Mouse (Mus musculus) kidney, postnatal 4 days (tissue): ENCODE results near the gene Pcna.
A peak's percentile ranks its signal among the peaks of the same experiment; 100 is the strongest.
"Not testable (repeated sequence)": the region's sequence is repeated elsewhere in the genome, so short reads cannot be mapped to it uniquely, and the experiment has no call there.

Experiments used
- DNase-seq, 2 experiments: peaks; one replicate each; pipeline ENCODE4 v3.0.0; 2021; ENCODE audit warnings: mixed read lengths in 2 of 2

Pcna gene

DNA sequence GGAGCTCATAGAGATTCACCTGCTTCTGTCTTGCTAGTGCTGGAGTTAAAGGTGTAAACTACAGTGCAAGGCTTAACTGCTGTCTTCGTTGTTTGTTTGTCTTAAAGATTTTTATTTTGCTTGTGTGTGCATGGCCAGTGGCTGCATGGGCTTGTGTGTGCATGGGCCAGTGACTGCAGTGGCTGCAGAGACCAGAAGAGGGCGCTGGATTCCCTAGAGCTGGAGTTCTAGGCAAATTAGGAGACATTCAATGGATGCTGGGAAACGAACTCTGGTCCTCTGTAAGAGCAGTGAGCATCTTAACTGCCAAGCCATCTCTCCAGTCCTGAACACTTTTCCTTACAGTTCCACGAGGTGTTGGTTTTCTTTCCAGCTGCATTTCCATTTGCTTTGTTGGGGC, 22.4 kb upstream of the Pcna start:
- no peak for DNase-seq

DNA sequence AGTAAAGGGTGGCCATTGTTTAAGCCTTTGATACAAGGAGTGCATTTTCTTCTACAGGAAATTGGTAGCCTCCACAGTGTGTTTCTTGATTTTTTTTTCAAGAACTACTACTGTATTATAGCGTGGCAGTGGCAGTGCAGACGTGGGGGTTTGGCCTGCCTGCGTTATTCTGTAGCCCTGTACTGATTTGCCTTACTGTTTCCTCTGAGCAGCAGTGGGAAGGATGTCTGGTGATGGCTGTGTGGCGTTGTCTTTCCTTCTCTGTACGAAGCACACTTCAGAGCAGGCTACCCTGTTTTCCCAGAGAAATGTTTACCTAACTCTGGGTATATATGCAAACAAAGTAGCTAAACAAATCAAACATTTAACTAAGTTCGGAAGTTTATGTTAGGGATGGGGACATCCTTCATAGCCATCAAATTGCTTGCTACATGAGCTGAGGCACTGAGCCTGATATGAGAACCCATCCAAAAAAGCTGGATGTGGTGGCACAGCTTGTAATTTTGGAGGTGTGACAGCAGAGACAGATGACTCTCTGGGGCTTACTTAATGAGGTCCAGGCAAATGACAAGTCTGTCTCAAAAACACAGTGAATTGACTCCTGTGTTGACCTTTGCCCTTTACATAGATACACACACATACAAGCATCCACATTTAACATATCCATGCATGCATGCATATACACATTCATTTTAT, 19.7 kb upstream of the Pcna start:
- DNase-seq: no peak

DNA sequence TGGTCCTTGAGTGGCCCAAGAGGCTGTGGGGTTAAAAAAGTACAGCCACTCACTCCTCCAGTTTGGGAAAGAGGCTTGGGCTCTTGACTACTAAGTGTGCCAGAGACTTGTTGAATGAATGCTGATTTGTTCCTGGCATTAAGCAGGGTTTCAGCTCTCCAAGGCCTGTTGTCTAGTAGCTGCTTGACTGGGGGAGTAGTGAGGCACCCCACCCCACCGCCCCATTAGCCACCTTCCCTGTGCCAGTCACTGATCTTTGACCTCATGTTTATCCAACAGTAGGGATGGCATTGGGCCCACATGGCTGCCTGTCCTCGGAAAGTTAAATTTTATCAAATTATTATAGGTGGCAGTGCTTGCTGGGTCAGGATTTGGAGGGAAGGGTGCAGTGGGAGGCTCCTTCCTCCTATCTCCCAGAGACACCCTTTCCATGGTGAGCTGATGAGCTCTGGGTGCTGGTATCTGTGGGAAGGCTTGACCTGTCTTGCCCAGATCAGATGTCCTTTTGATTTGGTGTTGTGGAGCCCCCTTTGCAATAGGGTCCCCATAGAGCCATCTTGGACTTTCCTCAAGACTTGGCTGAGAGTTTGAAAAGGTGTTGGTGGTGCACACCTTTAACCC, 17.3 kb upstream of the Pcna start:
- no peak for DNase-seq

DNA sequence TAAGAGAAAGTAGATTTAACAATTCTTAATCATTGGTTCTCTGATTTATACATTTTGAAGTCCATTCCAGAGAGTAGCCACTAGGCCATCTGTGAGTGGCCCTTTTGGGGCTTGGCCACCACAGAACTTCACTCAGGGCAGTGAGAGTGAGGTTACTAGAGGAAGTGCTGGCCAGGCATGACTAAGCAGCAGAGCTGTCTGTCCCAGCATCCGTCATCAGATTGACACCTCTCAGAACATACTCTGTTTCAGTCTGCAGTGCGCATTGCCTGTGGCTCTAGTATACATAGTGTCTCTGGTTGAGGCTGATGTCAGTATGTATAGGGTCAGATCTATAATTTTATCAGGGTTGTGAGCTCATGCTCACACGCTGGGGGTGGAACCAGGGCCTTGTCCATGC, 16.1 kb upstream of the Pcna start:
- DNase-seq: no peak

DNA sequence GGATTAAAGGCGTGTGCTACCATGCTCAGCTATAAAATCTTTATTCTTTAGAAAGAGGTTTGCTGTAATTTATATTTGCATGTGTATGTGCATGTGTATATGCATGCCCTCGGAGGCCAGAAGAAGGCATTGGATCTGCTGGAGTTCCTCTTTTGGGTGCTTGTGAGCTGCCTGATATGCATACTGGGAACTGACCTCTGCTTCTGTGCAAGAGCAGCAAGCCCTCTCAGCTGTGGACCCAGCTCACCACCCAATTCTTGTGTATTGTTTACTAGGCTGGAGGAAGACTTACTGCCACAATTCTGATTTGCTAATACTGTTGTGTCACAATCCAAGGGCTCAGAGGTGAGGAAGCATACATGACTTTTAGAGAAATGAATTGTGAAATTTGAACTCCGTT, 13.0 kb upstream of the Pcna start:
- DNase-seq: no peak

DNA sequence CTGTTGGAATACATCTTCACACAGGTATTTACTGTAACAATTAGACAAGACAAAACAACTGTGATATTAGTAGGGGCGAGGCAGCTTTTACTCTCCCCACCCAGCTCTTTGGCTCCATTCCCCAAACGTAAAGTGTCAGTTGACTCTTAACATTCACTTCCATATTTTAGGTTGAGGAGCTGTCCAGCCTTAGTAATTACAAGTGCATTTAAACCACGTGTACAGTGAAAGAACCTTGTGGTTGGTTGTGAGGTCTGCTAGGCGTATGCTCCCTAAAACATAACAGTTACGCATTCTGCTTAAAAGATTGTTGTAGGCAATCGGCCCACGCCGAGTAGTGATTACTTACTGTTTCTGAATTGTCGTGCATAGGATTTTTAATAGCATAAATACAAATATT, 12.1 kb upstream of the Pcna start:
- no peak for DNase-seq

DNA sequence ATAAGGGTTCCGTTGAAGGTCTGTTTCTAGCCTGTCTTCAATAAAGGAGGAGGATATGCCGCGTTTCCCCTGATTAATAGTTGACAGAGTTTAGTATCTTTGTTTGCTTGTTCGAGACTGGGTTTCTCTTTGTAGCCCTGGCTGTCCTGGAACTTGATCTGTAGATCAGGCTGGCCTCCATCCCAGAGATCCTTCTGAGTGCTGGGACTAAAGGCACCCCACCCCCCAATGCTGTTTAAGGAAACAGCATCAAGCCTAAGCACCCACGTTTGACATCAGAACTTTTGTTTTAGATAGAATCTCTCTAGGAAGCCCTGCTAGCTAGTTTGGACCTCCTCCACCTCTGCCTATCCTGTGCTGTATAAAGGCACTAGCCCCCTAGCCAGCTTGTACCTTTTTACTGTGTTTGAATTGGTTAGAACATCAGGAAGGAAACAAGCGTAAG, 11.2 kb upstream of the Pcna start:
- no peak for DNase-seq

DNA sequence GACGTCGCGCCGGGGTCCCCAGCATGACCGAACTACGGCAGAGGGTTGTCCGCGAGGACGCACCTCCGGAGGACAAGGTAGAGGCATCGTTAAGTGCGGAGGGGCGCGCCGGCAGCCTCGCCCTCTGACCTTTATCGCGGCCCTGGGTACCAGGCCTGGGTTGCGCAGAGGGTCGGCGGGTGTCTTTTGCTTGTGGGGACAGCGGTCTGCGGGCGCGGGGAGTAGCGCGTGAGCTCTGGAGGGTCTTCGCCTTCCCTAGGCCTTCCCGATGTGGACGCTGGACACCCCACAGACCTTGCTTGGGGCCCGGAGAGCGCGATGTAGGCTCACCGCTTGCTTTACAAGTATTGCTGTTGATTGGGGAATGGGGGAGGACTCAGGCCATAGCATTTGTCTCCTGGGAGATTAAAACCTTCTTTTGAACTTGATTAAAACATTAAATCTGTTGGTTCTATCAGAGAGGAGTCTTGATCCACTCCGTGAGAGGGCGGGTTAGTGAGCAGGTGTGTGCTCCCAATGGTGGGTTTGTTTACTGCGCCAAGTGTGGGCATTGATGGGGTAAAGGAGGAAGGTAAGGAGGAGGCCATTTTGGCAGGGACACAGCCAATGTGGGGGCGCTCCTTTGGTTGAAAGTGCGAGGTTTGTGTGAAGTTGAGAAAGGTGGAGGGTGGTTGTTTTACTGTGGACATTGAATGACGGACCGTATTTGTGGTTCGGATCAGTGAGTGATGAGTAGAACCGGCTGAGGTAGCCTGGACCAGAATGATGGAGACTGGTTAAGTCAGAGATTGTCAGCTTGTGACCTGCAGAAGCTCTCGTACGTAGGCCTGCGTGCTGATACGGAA, 10.5 kb upstream of the Pcna start:
- DNase-seq: peak; percentile 24 to 51

DNA sequence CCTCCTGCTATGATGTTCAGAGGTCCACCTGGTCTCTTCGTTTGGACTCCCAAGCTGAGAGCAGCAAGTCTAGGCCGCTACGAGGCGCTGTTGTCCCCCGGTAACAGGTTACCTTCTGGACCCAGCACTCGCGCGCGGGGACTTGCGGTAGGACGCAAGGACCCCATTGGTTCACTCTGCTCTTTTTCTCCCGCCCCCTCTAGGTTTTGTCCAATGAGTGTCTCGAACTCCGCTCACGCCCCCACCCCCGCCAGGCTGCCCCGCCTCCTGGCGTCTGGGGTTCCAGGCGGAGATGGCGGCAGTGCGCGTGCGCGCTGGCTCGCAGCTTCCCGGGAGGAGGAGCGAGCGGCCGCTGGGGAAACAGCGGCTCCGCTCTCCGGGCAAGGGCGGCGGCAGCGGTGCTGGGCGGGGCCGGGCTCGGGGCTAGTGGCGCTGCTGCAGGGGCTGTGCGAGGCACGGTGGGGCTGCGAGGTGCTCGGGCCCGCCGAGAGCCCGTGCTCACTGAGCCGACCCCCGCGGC, 9.8 kb upstream of the Pcna start, which contains the start of gene Cds2:
TSS of gene Cds2 (plus strand) at position 270 of the 520 bp plus-strand sequence.
- peak; percentile 98 to 99 for DNase-seq

DNA sequence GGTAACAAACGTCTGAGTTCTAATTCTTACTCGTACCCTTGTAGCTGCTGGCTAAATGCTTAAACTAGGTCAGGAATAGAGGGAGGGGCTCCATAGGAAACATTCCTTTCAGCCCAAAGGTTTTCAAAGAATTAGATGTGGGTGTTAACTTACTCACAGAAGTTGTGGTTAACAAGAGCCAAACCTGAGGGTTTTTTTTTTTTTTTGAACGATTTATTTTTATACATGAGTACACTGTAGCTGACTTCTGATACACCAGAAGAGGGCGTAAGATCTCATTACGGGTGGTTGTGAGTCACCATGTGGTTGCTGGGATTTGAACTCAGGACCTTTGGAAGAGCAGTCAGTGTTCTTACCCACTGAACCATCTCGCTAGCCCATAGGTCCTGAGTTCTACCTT, 9.1 kb upstream of the Pcna start:
- DNase-seq: no peak

DNA sequence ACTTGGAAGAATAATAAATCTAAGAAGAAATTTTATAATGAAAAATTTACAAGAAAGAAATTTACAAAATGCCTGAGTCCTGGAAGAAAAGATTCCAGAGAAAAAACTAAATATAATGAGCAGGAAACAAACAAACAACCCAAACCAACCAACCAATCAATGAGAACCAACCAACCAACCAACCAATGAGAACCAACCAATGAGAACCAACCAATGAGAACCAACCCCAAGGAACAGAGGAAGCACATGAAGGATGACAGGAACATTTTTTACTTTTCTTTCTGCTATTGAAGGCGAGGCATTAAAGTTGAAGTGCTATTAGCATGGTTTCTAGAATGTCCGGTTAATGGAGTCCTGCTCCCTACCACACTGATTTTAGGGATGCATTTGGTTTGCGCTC, 7.5 kb upstream of the Pcna start:
- DNase-seq: no peak

DNA sequence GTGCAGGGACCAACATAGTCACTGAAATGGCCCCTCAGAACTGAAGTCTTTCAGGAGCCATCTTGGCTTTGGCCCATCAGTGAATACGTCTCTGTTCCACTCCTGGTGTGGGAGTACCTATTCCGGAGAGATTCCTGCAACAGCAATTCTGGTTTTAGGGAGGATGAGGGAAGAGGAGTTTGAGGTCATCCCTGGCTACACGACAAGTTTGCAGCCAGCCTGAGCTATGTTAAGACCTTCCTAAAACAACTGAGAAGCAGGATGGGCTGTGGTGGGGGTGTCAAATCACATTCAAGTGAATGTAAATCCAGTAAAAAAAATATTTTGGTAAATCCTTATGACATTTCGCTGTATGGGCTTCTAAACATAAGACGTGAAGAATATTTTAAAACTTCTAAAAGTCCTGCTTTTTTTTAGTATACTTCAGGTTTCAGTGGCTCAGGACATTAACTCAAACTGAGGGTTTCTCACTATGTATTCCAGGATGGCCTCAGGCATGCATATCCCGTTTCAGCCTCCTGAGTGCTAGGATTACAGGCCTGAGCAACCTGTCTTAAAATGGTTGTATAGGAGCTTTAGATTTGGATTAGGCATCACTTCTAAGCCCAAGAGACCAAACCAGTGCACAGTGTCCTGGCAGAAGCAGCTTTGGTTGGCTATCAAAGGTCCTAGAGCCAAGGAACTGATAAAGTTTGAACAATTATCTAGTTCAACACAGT, 4.4 kb upstream of the Pcna start:
- no peak for DNase-seq

DNA sequence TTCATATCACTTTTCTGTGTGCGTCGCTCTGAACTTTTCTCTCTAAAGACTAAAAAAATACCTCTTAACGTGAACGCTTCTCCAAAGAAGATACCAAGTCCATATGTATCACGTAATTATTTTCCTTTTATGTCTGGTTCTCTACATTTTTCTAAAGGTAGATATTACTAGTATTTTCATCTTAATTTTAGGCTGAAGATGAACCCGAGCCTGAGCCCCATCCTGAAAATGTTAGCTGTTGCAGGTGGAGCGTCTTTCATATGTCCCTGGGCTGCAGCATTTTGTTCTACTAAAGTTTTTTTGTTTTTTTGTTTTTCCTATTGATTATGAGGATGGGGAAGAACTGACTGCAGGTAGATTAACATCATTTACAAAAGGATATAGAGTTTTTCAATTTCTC, 489 bp upstream of the Pcna start:
- DNase-seq: no peak

DNA sequence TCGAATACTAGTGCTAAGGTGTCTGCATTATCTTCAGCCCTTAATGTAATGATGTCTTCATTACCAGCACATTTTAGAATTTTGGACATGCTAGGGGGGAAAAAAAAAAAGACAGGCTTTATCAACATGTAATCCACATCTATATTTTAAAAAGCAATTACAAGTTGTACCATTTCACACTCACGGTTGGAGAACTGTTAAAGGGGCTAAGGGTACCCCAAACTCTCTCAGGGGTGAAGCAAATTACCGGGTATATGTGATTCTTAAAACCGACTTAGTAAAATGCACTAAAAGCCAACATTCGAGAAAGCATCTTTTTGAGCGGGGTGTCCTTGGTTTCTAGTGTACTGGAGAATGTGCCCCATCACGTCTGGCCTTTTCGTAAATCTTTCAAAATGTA, 1.2 kb downstream of the Pcna start:
- DNase-seq: no peak

DNA sequence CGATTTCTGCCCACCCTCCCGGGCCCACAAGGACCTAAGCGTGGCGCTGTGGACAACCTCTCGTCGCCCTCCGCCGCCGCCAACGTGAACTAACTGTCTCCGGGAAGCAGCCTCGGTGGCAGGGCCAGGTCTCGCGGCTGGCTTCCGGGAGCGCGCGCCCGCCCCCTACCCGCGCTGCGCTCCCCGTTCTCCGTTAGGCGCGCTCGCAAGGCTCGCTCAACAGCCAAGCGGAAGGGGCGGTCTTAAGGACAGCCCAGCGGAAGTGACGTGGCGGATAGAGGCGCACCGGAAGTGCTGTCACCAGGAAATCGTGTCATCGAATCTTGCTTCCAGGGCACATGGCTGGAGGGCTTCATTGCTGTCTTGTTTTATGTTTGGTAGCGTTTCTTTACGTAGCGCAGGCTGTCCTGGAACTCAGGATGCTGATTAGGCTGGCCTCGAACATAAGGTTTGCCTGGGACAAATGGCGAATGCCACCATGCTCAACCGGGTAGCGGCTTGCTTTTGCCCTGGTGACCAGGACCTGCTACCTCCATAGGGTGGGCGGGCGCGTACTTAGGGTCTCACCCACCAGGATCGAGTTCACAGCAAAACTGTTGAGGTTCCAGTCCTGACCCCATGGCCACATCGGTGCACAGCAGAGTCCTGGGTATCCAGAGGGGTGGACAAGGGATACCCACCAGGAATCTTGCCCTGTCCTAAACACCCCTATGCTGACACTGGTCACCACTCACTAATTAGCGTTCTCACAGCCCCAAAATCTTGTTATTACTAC, 5.4 kb downstream of the Pcna start, which contains the start of gene Tmem230:
TSS of gene Tmem230 (minus strand) at position 269 of the 775 bp plus-strand sequence.
- peak; percentile 95 to 96 for DNase-seq

DNA sequence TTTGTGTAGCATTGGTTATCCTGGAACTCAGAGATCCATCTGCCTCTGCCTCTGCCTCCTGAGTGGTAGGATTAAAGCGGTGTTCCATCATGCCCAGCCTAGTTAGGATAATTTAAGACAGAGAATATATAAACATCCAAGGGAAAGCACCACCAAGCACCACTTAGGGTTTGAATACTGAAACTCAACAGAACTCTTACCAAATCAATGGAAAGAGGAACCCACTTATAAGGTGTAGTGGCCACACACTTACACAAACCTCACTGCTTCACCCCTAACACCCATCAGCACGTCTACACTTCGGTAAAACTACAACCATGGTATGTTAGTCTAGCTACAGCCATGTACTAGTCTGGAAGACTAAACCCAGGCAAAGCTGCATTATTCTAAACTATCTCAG, 9.7 kb downstream of the Pcna start:
- no peak for DNase-seq

DNA sequence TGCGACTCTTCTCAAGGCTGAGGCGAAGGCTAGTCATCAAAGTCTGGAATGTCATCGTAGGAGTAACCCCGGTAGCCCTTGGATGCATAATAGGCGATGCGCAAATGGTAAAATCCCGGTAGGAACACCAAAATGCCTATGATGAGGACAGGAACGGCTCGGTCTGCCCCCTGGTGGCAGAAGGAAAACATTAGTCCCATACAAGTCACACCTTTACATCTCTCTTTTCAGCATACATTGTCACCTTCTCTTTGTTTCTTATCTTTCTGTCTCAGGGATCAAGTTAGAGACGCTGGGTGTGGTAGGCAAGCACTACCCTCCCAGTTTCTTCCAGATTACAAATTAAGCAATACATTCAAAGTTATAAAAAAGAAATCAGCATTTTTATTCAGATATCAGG, 12.7 kb downstream of the Pcna start:
- DNase-seq: peak; percentile 81 to 84

DNA sequence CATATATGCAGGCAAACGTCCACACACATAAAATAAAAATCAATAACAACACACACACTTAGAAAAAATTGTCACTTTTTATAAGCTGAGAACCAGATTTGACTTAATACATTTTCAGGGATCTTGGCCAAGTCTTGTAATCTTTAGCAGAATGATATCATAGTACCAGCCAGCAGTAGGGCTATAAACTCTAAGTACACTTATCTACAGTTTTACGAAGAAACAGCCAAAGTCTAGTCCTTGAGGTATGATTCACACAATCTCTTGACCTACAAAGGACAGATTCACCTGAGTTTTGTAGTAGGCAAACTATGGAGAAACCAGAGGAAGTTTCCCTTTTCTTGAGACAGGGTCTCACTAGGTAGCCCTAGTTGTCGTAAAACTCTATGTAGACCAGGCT, 13.7 kb downstream of the Pcna start:
- not testable (repeated sequence) for DNase-seq

DNA sequence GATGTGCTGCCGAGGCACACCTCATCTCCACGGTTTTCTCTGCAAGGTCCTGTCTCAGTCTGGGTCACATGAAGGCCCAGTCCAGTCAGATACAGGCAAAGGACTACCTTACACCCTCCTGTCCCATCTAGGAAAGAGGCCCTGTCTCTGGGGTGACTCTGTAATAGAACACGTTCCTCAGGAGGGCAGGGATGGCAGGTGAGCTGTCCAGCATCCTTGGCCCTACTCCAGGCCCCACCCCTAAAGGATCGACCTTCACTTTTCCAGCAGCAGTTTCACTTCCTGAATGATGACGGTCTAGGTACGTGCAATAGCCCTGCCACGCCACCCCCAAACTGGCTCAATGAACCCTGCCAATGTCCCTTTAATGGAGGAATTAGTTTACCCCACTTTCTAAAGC, 17.1 kb downstream of the Pcna start:
- DNase-seq: no peak

DNA sequence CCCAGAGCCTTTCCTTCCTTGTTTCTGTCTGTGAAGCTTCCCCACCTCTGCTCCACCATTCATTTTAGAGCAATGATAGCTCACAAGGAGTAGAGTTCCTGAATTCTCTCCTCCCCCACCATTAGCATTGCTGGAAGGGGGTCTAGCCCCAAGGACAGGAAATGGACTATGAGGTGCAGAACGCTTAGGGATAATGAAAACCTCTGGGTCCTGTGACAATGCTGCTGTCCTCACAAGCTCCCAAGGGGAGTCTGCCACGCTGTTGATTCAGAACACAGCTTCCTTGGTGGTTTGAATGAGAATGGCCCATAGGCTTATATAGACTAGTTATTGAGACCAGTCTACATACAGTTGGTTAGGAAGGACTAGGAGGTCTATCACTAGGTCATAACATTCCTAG, 17.8 kb downstream of the Pcna start:
- DNase-seq: no peak

DNA sequence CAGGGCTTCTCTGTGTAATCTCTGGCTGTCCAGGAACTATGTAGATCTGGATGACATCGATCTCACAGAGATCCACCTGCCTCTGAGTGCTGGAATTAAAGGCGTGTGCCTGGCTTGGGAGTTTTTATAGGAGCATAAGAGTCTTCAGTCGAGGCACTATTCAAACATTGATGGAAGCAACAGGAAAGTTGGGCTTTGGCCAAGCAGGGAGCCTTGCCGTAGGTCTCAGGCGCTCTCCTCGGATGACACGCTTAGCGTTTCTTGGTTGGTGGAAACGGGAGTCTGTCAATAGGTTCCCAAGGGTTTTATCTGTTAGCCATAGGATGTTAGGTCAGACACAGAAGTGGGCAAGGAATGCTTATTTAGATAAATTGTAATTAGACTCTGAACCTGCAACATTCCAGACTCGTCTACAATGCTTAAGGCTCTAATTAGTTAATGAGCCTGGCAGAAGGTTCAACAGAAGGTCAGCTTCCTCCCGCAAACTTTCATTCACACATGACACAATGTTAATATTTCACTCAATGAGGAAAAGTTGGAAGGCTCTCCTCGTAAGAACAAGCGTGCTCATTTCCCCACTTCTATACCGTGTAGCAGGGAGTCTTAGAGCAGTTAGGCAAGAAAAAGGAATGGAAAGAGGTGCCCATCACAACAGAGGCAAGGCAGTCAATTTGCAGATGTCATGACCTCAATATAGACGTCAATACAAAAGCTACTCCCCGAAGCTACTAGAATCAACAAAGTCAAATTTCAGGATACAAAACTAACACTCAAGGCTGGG, 18.9 kb downstream of the Pcna start:
- peak in 1 of 2 experiments; percentile 33 for DNase-seq
